Mouse (Mus musculus) naive thymus-derived CD4-positive, alpha-beta T cell, adult 5 months (primary cell): ENCODE results near the gene Prcd. TPM values are rescaled to one million over a fixed set of nuclear protein-coding genes. Genes with fewer than 3 reads are reported as not detected.

Source experiments
- polyA plus RNA-seq: library from polyadenylated mRNA; unstranded; fragments of 100-300 nt; shearing (Covaris generic); gene quantifications from one replicate; pipeline ENCODE4 v1.2.1, GENCODE M21; 2017

The Prcd gene
- polyA plus RNA-seq = not detected

GRCm38 (mm10) chr11:116653234-116653633 lies at the start of gene Prcd:
Gene Prcd, plus strand, starts transcription at chr11:116653534.

DNA sequence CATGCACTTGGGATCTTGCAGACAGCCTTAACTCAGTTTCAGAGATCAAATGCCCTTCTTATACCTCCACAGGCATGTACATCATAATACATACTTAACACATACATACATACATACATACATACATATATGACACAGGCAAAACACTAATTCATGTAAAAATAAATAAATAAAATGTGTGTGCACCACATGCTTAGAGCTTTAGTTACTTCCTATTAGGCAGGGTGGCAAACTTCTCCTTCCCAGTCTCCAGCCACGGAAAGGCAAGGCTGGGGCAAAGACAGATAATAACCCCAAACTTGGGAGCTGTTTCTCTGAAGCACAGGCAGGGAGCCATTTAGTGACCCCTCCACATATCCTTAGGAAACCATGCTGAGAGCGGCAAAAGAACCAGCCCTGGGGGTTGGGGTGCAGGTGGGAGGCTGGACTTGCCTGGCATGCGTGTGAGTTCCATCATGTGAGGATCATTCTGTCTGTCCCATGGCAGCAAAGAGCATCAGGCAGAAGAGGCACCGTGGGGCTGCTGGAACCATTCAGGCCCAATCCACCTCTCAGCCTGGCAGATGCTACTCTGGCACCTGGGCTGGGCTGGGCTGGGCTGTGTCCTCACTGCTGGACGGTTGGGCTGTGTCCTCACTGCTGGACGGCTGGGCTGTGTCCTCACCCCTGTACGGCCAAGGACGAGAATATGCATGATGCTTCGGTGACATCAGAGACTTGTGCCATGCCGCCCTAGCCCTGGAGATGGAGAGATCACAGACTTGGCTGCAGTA lies 26.8 kb upstream of the Prcd start, which contains the start of gene Rhbdf2:
Gene Rhbdf2 (minus strand): TSS at position 721 of the 773 bp plus-strand sequence.

DNA sequence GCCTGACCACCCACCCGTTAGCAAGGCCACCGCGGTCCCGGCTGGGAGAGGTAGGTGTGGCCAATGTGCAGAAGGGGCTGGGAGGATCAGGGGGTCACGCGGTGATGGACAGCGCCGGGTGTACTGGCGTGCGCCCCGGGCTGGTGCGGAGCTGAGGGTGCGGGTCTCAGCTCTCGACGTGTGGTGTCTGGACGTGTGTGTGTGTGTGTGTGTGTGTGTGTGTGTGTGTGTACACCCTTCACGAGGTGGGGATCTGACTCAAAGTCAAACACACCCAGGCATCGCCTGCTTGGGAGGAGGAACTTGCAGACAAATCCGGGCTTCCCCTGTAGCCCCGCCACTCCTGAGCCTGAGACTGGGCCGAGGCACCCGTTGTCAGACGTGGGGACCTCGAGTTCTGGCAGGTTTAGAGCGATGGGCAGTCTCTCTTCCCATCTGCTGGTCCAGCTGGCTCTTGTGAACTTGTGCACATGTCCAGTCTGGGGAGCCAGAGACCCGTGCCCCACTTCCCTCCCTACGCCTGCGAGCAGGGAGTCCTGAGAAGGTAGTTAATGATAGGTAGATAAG lies 1.0 kb downstream of the Prcd start, which contains the start of gene Cygb:
Gene Cygb (minus strand): TSS at position 59 of the 567 bp plus-strand sequence.

Other genes starting within 250 kb of the Prcd start
- gene Rnf157, start 240.5 kb upstream of the Prcd start, polyA plus RNA-seq = 13.5 TPM
- 233 TPM for gene Ubald2, start 219.4 kb upstream of the Prcd start, polyA plus RNA-seq
- not detected for gene Qrich2, start 187.3 kb upstream of the Prcd start, polyA plus RNA-seq
- gene Prpsap1, start 159.3 kb upstream of the Prcd start, polyA plus RNA-seq = 135 TPM
- gene Sphk1, start 122.6 kb upstream of the Prcd start, polyA plus RNA-seq = 0.20 TPM
- gene Ube2o, start 72.1 kb upstream of the Prcd start, polyA plus RNA-seq = 17.9 TPM
- not detected for gene Aanat, start 67.1 kb upstream of the Prcd start, polyA plus RNA-seq
- gene Rhbdf2, start 26.5 kb upstream of the Prcd start, polyA plus RNA-seq = 15.5 TPM
- not detected for gene Cygb, start 779 bp downstream of the Prcd start, polyA plus RNA-seq
- gene St6galnac1, start 122.0 kb downstream of the Prcd start, polyA plus RNA-seq = not detected
- not detected for gene Mxra7, start 174.5 kb downstream of the Prcd start, polyA plus RNA-seq
- gene Mettl23, start 189.7 kb downstream of the Prcd start, polyA plus RNA-seq = 154 TPM
- 111 TPM for gene Jmjd6, start 189.9 kb downstream of the Prcd start, polyA plus RNA-seq
- 15.4 TPM for gene Mfsd11, start 198.9 kb downstream of the Prcd start, polyA plus RNA-seq
- gene Srsf2, start 199.6 kb downstream of the Prcd start, polyA plus RNA-seq = 412 TPM